Mouse (Mus musculus) telencephalon, adult 2 months (tissue): Measurements from ENCODE around the gene Kcnc4.

ENCODE experiments used
- DNase-seq: peaks from one replicate; pipeline ENCODE4 v3.0.0-alpha.2; 2011; ENCODE audit warnings: low read depth, low spot score

Kcnc4 gene

DNA sequence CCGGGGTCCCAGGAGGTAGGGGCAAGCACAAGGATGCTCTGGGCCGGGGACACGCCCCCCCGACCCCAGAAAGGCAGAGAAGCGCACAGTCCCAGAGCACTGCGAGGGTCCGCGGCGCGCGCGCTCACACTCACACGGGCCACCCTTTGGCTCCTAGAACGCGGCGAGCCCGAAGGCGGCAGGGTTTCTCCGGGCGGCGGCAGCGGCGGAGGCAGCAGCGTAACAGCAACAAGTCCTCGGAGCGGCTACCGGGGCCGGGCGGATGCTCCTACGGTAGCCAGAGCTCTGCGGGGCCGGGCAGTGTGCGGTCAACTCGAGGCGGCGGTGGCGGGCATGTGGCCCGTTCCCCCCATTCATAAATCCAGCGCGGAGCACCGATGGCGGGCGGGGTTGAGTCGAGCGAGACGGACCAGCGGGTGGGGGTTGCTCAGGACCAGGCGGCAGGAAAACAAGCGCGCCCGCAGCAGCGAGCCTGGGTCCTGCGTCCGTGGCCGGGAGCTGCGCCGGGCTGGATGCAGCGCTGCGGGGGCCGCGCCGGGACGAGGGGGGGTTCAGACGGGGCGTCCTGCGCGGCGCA lies at the start of gene Kcnc4:
Gene Kcnc4, minus strand, starts transcription at position 357 of the 577 bp plus-strand sequence.
- no peak for DNase-seq

DNA sequence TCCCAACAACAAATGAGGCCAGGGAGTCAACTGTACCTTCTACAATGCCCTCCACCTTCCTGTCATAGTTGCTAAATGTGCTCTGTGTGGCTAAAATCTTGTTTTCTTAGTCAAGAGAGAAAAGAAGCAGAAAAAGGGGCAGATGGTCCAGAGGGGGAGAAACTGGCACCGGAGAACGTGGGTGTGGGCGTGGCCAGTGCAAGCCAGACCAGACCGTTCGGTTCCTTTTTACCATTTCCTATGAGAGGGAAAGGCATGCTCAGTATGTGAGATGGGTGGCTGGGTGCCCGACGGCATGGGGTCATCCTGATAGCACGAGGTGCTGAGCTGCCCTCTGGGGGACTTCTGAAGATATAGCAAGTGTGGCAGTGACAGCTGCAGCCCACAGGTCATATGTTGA lies 49.3 kb upstream of the Kcnc4 start:
- DNase-seq, result peak; percentile 55

DNA sequence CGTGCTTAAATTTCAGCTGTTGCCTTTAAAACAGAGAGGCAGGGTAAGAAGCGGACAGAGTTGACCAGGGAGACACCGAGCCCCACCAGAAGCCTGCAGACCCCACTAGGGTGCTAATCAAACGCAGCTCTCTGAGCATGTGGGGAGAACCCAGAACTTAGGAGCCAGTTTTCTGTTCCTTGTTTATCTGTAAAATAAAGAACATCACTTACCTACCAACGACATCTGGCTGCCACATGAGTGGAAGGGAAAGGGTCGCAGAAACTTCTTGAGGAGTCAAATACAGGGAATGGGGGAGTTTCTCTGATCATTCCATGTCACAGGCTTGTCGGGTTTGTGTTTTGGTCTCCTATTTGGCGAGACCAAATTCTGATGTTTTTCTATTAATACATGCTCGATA lies 48.6 kb upstream of the Kcnc4 start:
- no peak for DNase-seq

DNA sequence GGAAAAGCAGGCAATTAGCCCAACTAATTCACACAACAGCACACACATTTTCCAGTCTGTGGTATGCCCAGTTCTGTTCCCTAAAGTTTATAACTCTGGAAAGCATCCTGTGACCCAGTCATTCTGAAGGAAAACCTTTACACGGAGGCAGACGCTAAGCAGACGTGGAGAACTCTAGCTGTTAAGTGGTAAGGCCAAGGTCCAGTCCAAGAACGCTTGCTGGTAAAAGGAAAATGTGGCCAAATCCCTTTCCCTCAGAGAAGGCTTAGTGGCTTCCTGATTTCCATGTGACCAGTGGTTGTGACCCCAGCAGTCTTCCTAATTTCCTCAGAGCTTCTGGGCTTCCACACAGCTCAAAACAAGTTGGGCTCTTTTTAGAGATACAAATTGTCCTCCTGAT lies 47.2 kb upstream of the Kcnc4 start:
- DNase-seq, result no peak

DNA sequence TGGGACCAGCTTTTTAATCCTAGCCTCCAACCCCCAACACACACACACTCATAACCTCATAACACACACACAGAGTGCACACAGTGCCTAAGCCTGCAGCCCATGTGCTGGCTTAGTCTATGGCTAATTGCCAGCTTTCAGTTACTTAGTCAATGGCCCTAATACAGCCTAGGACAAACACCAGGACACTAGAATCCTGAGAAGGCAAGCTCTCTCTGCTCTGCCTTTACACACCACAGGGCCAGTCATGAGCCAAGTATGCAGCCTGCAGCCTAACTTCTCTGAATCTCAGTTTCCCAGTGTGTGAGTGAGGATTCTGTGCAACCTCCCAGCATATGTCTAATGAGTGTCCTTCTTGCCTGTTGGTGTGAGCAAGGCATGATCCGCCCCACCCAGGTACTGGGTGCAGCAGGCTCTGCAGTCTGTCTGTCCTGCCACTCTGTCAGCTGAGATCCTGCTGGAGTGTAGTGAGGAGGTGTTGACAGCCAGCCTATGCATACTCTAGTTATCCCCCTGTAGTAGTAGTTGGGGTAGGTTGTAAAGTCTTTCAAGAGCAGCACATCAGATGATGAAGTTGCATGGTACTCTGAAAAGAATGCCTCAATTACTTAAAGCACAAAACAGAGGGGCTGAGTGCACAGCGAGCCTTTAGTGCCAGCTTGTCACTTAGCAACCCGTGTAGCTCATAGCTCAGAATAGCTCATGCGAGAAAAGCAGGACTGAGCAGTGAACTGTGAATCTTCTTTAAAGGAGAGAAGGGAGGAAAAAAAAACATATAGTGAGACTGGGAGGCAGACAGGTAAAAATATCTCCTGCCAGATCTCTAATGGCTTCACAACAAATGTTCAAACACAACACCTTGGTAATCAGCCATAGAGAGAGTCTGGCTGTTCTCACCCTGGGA lies 46.4 kb upstream of the Kcnc4 start:
- DNase-seq, result peak; percentile 93

DNA sequence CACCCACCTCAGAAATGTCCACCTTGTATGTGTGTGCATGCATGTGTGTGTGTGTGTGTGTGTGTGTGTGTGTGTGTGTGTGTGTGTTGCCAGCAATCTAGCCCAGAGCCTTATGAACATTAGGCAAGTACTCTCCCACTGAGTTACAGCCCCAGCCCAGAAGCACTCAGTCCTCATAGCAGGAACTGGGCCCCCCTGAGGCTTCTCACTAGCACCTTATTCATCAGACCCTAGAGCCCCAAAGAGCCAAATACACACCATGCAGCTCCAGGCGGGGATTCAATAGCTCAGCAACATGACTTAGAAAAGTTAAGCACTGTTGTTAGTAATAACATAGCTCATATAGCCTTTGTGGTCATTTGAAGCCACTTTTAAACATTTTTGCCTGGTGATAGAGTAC lies 45.2 kb upstream of the Kcnc4 start:
- no peak for DNase-seq

DNA sequence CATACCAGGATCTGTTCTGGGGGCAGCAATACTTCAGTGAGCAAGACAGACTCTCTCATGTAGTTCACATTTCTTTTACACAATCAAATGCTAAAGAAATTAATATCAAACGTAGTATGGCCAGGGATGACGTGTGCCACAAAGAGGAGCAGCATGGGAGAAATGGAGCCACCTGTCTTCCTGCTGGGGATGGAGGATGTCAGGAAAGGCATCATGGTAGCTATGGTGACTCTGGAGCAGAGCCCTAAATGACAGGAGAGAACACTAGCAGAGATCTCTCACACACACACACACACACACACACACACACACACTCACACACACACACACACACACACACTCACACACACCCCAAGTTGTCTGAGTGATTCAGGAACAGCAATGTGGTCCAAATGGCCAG lies 44.4 kb upstream of the Kcnc4 start:
- no peak for DNase-seq

DNA sequence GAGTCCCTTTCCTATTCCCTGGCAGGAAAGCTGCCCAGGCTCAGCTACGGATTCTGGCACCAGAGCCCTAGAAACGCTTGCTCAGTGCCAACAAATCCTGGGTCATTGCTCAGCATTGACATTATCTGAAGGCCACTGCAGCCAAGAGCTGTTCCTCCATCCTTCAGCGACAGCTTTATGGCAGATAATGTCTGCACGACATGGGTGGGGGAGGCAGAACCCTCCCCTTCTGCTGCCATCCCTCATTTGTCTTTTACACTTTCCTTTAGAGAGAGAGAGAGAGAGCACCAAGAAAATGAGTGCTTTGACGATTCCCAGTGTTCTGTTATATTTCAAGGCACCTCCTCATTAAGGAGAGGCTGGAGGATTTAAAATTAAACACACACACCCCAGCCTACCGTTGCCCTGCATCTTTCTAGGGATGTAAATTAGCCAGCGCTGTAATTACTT lies 42.4 kb upstream of the Kcnc4 start:
- DNase-seq, result peak; percentile 66

DNA sequence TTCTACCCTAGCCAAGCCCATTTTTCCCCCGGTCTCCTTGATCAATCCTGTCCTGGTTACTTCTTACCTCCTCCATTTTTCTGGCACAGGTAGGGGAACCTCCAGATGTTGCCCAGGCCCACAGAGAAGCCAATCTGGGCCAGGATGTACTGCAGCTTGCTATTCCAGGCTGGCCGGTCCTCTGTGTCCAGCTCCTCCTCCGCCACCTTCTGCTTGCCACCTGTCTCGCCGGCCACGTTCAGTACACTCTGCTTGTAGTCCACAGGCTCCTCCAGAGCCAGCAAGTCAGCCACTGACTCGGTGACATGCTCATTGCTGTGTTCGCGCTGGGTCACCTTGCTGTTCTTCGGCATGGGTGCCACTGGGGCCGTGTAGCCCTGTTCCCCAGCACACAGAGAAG lies 40.9 kb upstream of the Kcnc4 start:
- DNase-seq, result no peak

DNA sequence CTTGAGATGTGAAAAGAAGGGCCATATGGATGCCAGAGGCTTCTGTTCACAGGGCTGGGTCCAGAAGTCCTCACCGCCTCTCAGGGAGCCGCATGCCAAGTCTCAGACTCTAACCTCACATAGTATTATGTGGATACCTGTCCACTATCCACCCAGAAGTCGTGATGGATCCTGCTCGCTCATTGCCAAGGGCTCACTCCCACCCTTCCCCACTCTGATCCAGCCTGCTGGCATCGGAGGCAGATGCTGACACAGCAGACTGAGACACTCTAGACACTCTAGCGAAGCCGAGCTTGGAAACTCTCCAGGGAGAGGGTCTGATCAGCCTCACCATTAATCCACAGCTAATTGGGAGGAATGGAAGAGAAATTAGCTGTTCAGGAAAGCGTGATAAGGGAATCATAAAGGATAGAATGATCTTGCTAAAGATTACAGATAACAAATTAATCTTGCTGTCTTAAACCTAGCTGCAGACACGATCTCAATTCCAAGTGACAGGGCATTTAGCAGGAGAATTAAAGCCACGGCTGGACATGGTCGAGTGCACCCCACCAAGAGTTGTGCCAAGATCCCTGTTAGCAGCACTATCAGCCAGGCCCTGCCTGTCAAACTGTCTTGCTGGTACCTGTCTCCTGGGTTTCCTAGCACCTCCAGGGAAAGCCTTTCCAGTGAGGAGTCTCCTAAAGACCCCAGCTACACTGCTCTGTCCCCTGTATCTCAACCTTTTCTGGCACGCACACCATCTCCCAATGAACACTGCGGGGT lies 36.9 kb upstream of the Kcnc4 start:
- no peak for DNase-seq

DNA sequence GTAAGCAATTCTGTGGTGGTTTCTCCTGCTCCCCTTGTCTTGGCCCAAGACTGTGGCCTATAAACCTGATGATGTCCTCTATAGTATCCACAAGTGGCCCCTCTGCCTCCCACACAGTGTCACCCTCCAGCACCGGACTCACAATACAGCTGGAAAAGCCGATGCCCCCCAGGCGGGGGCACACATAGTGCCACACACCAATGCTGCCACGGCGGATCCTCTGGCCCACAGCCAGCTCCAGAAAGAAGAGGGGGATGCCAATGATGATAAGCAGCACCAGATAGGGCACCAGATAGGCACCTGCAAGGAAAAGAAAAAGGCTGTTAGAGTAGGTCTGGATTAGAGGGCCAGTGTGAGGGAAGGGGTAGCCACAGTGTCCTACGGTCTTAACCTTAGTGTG lies 36.2 kb upstream of the Kcnc4 start:
- DNase-seq, result no peak

DNA sequence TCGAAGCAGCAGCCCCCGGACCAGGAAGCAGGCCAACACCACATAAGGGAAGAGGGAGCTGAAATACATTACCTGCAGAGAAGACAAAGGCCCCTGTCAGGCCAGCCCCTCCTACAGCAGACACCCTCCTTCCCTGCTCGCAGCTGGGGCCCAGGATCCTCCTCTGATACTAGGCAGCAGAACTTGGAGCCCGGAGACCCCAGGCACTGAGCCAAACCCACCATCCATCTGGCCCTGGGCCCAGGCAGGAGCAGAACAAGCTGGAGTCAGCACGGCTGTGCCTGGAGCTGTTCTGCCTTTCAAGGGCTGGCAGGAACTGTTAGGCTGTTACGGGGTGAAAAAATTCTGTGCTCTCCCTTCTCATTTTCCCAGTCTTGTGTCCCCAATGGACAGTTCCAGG lies 32.1 kb upstream of the Kcnc4 start:
- peak; percentile 61 for DNase-seq

DNA sequence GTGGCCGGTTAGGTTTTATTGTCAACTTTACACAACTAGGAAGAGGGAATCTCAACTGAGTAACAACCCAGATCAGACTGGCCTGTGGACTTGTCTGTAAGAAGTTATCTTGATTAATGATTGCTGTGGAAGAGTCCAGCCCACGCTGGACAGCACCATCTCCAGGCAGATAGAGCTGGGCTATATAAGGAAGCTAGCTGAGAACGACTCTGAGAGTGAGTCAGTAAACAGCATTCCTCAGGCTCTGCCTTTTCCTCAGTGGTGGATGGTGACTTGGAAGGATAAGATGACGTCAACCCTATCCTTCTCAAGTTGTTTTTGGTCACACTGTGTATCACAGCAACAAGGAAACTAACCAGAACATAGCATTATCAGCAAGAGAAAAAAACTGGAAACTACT lies 29.3 kb upstream of the Kcnc4 start:
- no peak for DNase-seq

DNA sequence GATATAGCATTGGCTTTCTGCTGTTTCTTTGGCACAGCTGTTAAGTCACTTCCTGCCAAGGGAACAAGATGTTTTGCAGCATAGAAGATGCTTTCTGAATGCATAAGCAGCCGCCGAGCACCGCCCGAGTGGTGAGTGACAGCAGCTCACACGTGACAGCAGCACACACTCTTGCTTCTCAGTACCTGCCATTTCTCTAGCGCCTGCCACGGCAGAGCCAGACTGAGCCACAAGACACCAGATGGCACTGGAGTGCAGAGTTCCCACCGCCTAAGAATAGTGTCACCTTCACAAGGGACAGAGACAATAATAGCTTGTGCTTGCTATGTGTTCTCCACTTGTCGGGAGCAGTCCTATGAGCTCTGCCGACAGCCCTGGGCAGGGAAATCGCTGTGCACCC lies 23.9 kb upstream of the Kcnc4 start:
- peak; percentile 91 for DNase-seq

DNA sequence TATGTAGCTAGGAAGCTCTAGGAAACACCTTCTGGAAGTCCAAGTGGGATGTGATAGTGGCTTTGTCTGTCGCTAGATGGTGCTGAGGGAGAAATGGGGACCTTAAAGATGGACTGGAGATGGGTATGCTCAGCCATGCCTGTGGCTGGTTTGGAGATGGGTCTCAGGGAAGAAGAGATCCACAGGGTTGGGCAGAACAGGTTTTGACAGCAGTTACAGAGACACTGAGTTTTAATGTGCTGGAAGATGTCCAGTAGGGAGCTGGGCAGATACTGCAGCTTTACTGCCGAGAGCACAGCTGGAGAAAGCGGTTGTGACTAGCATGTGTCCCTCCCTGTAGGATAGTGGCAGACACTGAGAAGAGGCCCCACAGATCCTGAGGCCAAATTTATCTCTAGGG lies 21.3 kb upstream of the Kcnc4 start:
- DNase-seq, result no peak

DNA sequence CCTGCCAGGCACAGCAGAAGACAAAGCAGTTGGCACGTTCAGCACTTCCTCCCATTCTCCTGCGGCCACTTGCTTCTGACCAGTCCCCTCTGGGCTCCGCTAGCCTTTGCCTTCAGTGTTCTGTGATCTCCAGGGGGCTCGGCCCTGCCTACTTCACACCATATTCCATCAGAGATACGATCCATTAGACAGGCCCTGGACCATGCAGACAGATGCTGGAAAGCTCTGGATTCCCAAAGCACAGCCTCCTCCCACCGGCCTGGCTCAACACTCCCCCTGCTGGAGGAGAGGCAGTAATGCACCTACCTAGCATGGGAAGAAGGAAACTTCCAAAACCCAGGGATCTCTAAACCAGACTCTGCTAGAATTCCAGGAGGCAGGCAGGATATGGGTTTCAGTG lies 12.8 kb upstream of the Kcnc4 start:
- no peak for DNase-seq

DNA sequence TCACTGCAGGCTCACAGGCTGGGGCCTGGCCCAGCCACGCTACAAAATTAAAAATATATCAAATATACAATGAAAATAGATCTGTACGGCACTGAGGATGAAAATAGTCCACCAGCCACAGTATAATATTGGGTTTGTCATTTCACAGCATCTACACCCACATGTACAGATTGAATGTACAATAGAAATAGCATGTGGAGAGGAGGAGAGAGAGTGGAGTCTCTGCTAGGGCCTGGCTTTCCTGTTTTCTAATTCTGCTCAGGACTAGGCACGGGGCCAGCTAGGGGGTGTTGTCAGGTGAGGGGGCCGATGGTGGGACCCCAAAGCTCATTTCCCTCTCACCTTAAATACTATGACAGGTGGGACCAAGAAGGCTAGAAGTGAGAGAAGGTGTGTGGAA lies 9.7 kb upstream of the Kcnc4 start:
- peak; percentile 70 for DNase-seq

DNA sequence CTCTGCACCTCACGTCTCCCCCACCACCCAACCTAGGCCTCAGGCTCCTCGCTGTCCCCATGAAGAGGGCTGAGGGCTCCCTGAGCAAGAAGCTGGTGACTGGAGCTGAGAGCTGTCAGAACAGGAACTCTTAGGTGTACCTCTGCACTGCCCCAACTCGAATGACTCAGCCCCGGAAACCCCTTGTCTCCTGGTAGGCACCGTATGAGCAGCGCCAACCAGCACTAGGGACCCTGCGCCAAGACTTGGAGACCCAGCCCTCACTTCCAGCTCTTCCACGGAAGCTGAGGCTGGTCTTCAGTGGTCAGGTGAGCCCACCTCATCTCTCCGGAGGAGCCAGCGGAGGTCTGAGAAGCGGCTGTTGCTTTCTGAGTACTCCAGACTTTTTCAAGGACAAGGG lies 8.8 kb upstream of the Kcnc4 start:
- no peak for DNase-seq

DNA sequence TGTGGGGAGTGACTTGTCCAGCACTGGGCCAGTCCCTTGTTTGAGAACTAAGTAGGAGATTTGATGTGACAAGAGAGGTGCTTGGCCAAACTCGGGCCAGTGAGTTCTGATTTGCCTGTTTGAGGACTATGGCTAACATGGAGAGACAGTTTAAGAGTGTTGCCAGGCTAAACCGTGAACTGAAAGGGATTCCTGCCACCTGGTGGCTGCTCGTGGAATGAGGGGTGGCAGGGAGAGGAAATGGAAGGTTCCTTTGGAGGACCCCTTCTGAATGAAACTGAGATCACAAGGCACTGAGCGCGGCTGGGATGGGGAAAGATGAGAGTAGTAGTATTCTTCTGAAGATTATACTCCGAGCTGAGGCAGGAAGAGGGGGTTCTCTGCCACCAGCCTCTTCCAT lies 7.2 kb upstream of the Kcnc4 start:
- DNase-seq, result peak; percentile 46

DNA sequence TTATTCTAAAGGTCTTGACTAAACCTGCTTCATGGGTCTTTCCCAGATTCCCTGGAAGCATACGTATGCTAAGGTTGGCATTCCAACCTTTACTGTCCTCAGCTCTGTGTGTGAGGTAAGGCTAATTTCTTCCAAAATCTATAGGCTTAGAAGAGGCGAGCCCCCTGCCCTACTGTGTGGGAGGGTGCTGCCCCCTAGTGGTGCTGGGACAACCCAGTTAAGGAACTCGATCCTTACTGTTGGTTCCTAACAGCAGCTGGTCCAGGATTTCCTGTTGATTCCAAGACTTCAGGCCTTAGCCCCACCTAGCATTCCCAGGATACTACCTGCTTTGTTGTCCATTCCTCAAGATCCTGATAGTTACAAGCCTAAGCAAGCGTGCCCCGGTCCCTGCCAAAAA lies 2.8 kb upstream of the Kcnc4 start:
- DNase-seq, result no peak

DNA sequence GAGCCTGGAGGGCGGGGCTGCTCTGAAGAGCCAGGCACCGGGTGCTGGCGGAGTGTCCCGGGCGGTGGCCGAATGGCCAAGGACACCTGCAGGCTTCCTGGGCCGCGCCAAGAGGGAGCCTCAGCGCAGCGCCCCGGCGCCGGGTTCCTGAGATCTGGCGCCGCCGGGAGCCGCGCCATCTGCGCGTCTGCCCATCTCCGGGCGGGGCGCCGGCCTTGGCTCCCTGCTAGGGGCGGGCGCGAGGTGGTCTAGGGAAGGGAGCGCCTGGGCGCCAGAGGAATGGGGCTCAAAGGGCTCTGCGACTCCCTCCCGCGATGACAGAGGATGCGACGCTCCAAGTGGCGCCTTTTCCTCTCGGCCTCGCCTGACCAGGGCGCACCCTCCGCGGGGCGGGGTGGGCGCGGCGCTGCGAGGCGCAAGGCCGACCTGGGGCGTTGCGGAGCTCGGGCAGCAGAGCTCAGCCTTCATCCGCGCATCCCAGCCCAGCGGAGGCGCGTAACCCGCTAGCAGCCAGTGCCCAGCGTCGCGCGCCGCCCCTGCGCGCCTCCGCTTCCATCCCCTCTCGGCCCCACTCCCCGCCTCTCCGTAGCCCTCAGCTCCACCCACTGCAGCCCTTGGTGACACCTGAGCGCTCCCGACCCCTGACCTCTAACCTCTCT lies 550 bp upstream of the Kcnc4 start:
- DNase-seq, result no peak
